Mouse (Mus musculus): ENCODE results near the gene Snap29. TPM values are rescaled to one million over a fixed set of nuclear protein-coding genes. Genes with fewer than 3 reads are reported as not detected.

The Snap29 gene
- polyA plus RNA-seq, 1 experiment from 2014 or later = 22.3 TPM

DNA sequence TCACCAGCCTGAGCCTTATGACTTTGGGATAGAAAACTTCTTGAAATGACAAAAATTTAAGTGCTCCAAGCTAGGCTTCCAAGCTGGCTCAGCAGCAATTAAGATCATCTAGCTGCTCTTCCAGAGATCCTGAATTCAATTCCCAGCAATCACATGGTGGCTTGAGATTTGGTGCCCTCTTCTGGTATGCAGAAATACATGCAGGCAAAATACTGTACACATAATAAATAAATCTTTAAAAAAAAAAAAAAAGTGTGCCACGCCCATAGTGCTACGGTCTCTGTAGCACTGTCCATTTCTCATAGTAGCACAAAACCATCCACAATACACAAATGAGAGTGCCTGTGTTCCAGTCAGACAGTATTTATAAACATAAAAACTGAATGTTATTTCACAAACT lies 26.8 kb downstream of the Snap29 start:
- Histone ChIP-seq H3K27me3 (no peaks in the 10 kb centered on the region), H3K4me1 (replicated peaks) (no peaks in the 10 kb centered on the region), H3K4me3 (no peak overlapping the region), H3K9ac (no peak overlapping the region), H3K4me2 (no peak overlapping the region), H3K27ac (replicated peaks) (no peak overlapping the region), H3K9me3 (no peaks in the 10 kb centered on the region), H3K36me3 (peaks cover 34% of the 10 kb centered on the region)
- 74% methylated on average over 2 of the region's 2 CpGs for WGBS
- ATAC-seq (ENCODE audit: low read depth) = no peak

DNA sequence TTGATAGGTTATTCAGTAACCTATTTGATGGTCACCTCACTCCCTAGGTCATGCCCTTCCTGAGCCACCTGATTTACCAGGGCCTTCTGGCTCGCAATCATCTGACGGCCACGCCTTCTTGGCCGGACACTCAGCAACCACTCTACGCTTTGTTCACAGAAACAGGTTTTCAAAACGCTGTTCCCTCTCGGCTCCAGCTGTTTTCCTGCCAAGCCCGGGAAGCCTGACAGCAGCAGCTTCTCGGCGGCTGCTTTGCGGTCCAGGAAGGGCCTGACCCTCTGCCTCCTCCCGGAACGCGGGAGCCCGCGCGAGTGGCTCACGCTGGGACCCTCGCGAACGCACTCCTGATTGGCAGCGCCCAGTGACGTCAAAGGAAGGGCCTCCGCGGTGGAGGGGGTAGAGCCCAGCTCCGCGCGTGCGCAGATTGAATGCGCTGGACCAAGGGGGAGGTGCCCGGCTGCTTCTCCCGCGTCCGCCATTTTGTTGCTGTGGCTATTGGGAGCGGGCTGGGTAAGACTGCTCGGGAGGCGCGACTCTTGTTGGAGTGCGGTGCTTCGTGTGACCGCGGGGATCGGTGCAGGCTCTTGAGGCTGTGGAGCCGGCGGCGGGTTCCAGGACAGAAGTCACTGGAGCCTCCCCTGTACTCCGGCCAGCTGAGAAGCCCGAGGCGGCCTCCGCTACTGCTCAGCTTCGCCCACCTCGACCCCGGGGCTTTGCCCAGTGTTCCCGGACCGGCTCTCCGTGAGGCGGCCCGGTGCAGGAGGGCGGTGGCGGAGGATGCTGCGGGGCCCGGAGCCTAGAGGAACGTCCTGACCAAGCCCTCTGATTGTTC lies 46.0 kb downstream of the Snap29 start, which contains the start of gene Crkl:
TSS of gene Crkl (plus strand) at position 447 of the 832 bp plus-strand sequence.
- Histone ChIP-seq H3K9me3 (no peaks in the 10 kb centered on the region), H3K36me3 (peaks cover 14% of the 10 kb centered on the region), H3K27ac (replicated peaks) (peak within 1 kb of the TSS; percentile 98), H3K4me3 (peak within 1 kb of the TSS; percentile 96), H3K27me3 (no peaks in the 10 kb centered on the region), H3K4me1 (replicated peaks) (peaks cover 33% of the 10 kb centered on the region), H3K4me2 (peak within 1 kb of the TSS; percentile 87), H3K9ac (peak within 1 kb of the TSS; percentile 97)
- ATAC-seq (ENCODE audit: low read depth) = peak; percentile 95
- under 1% methylated on average over 63 of the region's 63 CpGs for WGBS

DNA sequence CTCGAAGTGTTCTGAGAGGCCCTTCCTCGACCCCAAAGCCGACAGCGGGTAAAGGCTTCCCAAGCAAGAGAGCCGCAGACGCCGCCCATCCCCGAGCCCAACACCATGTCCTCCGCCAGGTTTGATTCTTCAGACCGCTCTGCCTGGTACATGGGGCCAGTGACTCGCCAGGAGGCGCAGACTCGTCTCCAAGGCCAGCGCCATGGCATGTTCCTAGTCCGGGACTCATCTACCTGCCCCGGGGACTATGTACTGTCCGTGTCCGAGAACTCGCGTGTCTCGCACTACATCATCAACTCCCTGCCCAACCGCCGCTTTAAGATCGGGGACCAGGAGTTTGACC lies 46.6 kb downstream of the Snap29 start:
- peaks cover 39% of the 10 kb centered on the region for H3K4me1 ChIP-seq (replicated peaks)
- no peaks in the 10 kb centered on the region for H3K9me3 ChIP-seq
- peaks cover 20% of the 10 kb centered on the region for H3K36me3 ChIP-seq
- peak; percentile 65 for ATAC-seq (ENCODE audit: low read depth)
- H3K4me2 ChIP-seq = peak overlapping the region; percentile 87
- peak overlapping the region; percentile 98 for H3K27ac ChIP-seq (replicated peaks)
- peak overlapping the region; percentile 96 for H3K4me3 ChIP-seq
- under 1% methylated on average over 24 of the region's 24 CpGs for WGBS
- H3K9ac ChIP-seq = peak overlapping the region; percentile 97
- H3K27me3 ChIP-seq = no peaks in the 10 kb centered on the region

DNA sequence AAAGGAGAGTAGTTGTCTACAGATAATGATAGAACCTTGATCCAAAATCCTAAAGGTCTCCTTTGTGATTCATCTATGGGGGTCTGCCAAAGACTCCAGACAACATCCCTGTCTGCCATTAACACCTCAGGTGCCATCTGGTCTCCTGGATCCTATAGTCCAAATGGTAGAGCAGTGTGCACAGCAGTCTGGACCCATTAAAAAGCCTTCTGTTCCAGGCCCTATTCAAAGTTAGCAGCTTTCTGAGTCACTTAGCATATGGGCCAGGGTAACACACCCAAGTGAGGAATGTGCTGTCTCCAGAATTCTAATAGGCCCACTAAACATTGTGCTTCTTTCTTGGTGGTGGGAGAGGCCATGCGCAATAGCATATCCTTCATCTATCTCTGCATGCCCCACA lies 51.1 kb downstream of the Snap29 start:
- H3K4me3 ChIP-seq = no peak overlapping the region
- peaks cover 56% of the 10 kb centered on the region for H3K36me3 ChIP-seq
- no peak for ATAC-seq (ENCODE audit: low read depth)
- WGBS = 97% methylated on average over 1 of the region's 1 CpGs
- H3K4me2 ChIP-seq = no peak overlapping the region
- peaks cover 38% of the 10 kb centered on the region for H3K4me1 ChIP-seq (replicated peaks)
- H3K27ac ChIP-seq (replicated peaks) = no peak overlapping the region
- H3K9ac ChIP-seq = no peak overlapping the region
- no peaks in the 10 kb centered on the region for H3K27me3 ChIP-seq
- no peaks in the 10 kb centered on the region for H3K9me3 ChIP-seq

DNA sequence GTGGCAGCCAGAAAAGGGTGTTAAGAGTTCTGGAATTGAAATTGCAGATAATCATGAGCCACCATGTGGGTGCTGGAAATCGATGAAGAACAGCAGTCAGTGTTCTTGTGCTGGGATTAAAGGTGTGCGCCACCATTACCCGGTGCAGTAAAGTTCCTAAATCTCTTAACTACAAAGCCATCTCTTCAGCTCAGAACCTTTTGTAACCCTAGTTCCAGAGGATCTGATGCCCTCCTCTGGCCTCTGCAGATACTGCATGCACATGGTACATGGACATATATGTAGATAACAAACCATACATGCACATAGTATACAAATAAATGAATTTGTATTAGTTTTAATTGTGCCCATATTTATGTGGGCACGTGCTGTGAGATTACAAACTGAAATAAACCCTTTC lies 54.5 kb downstream of the Snap29 start:
- WGBS = 91% methylated on average over 4 of the region's 4 CpGs
- H3K4me3 ChIP-seq = no peak overlapping the region
- peaks cover 52% of the 10 kb centered on the region for H3K36me3 ChIP-seq
- ATAC-seq (ENCODE audit: low read depth) = no peak
- no peak overlapping the region for H3K4me2 ChIP-seq
- no peak overlapping the region for H3K27ac ChIP-seq (replicated peaks)
- no peaks in the 10 kb centered on the region for H3K9me3 ChIP-seq
- H3K4me1 ChIP-seq (replicated peaks) = peaks cover 22% of the 10 kb centered on the region
- no peaks in the 10 kb centered on the region for H3K27me3 ChIP-seq
- no peak overlapping the region for H3K9ac ChIP-seq

DNA sequence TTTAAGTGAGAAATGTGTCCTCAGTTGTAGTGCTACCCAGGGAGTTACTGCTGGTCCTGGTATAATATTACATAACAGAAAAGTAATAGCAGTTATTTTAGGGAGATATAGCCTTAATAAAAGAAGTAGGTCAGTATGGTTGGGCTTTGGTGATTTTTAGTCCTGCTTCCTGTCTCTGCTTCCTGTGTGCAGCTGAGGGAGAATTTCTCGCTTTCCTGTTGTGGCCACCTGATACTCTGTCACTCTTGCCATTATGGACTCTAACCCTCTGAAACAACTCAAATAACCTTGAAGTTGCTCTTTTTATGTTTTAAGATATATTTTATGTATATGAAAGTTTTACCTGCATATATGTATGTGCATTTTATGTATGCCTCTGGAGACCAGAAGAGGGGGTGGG lies 55.8 kb downstream of the Snap29 start:
- no peak overlapping the region for H3K9ac ChIP-seq
- H3K9me3 ChIP-seq = no peaks in the 10 kb centered on the region
- 97% methylated on average over 1 of the region's 1 CpGs for WGBS
- no peak overlapping the region for H3K4me3 ChIP-seq
- peaks cover 43% of the 10 kb centered on the region for H3K36me3 ChIP-seq
- no peak overlapping the region for H3K27ac ChIP-seq (replicated peaks)
- ATAC-seq (ENCODE audit: low read depth) = no peak
- no peaks in the 10 kb centered on the region for H3K27me3 ChIP-seq
- no peak overlapping the region for H3K4me2 ChIP-seq
- peaks cover 10% of the 10 kb centered on the region for H3K4me1 ChIP-seq (replicated peaks)

DNA sequence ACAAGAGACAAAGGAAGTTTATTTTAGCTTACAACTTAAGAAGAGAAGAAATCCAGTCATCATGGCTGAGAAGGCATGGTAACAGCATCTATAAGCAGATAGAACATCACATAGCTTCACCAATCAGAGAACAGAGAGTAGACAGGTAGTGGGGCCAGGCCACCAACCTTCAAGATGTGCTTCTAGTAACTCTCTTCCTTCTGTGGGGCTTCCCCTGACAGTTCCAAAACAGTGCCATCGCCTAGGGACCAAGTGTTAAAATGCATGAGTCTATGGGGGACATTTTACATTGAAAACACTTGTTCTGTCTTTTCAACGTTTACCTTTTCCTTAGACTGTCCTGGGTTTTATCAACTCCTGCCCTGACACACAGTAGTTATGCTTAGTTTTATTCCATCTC lies 57.4 kb downstream of the Snap29 start:
- Histone ChIP-seq H3K4me1 (replicated peaks) (no peaks in the 10 kb centered on the region), H3K27ac (replicated peaks) (no peak overlapping the region), H3K9ac (no peak overlapping the region), H3K4me3 (no peak overlapping the region), H3K27me3 (no peaks in the 10 kb centered on the region), H3K4me2 (no peak overlapping the region), H3K36me3 (peaks cover 30% of the 10 kb centered on the region), H3K9me3 (no peaks in the 10 kb centered on the region)
- ATAC-seq (ENCODE audit: low read depth) = no peak
- WGBS = 92% methylated on average over 2 of the region's 2 CpGs

DNA sequence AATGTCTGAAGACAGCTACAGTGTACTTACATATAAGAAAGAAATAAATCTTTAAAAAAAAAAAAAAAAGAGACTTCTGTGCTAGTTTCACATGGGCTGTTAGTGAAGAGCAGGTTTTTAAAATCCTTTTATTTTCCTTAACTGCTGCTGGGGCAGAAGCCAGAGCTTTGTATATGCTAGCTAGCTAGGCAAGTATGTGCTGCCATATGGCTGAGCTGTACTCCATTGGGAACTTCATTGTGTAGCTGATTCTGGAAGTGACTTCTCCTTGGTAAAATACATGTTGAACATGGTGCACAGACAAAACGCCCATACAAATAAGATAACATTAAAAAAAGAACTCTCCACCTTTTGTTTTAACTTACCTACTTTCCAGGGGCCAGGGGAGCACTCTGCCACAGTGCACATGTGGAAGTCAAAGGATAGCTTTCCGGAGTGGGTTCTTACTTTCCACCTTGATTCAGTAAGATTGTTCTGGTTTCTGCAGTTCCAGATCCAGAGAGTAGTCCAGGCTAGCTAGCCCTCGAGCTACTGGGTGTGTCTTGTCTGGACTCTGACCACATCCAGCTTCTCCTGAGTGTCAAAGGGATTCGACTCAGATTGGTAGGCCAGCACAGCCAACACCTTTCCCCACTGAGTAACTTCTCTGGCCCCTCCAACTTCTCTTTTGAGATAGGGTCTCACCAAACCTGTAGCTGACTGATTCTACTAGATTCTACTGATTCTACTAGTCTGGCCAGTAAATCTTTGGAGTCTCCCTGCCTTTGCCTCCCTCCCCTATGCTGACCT lies 61.3 kb downstream of the Snap29 start:
- Histone ChIP-seq H3K9ac (no peak overlapping the region), H3K36me3 (peaks cover 29% of the 10 kb centered on the region), H3K9me3 (no peaks in the 10 kb centered on the region), H3K4me1 (replicated peaks) (0 out of 2 replicates have a peak, but pooled peaks cover 2% of the 10 kb centered on the region), H3K27me3 (no peaks in the 10 kb centered on the region), H3K27ac (replicated peaks) (no peak overlapping the region), H3K4me2 (no peak overlapping the region), H3K4me3 (no peak overlapping the region)
- 91% methylated on average over 4 of the region's 4 CpGs for WGBS
- no peak for ATAC-seq (ENCODE audit: low read depth)

DNA sequence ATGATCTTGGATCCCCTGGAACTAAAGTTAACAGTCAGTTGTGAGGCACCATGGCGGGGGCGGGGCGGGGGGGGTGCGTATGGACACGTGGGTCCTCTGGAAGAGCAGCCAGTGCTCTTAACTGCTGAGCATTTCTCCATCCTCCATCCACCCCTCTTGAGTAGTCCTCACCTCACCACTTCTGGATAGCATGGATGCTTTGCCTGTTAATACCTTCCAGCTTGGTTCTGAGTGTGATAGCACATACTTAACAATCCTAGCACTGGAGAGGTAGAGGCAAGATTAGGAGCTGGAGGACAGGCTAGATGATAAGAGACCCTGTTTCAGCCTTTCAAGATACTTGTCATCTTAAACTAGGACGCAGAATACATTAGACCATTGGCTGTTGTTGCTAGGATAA lies 66.7 kb downstream of the Snap29 start:
- H3K9ac ChIP-seq = no peak overlapping the region
- 92% methylated on average over 6 of the region's 6 CpGs for WGBS
- no peak overlapping the region for H3K4me3 ChIP-seq
- H3K27me3 ChIP-seq = no peaks in the 10 kb centered on the region
- no peak overlapping the region for H3K4me2 ChIP-seq
- ATAC-seq (ENCODE audit: low read depth) = no peak
- H3K36me3 ChIP-seq = peaks cover 51% of the 10 kb centered on the region
- H3K27ac ChIP-seq (replicated peaks) = no peak overlapping the region
- peaks cover 13% of the 10 kb centered on the region; the same call in 1 of the 2 replicates for H3K4me1 ChIP-seq (replicated peaks)
- H3K9me3 ChIP-seq = no peaks in the 10 kb centered on the region

DNA sequence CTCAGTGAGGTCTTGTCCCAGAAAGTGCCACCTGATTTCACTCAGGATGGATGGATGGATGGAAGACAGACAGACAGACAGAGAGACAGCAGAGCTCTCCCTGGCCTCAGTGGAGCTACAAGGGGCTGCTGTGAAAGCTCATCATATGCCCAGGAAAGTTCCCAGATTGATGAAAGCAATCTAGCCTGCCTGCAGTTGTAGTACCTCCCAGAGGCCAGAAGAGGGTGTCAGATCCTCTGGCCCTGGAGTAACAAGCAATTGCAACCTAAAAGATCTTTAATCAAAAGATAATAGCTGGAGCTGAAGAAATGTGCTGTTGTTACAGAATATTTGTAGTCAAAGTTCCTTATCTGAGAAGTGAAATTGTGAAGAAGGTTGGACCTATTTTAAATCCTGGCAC lies 68.3 kb downstream of the Snap29 start:
- ATAC-seq (ENCODE audit: low read depth) = no peak
- Histone ChIP-seq H3K27me3 (no peaks in the 10 kb centered on the region), H3K4me3 (no peak overlapping the region), H3K36me3 (peaks cover 52% of the 10 kb centered on the region), H3K27ac (replicated peaks) (no peak overlapping the region), H3K4me2 (no peak overlapping the region), H3K4me1 (replicated peaks) (peaks cover 18% of the 10 kb centered on the region; the same call in 1 of the 2 replicates), H3K9ac (no peak overlapping the region), H3K9me3 (no peaks in the 10 kb centered on the region)

DNA sequence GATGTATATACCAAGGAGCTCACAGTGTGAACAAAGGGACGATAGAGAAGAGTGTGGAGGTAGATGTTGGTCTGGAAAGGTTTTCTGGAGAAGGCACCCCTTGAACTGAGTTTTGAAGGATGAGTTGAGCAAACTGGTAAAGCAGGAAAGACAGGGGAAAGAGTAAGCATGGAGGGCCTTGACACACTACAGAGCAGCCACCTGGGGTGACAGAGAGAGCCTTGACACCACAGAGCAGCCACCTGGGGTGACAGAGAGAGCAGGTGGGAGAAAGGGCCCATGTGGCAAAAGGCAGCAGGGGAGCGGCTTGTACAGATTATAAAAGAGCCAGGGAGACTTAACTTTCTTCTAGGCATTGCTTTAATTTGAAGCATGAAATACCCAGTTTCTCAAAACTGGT lies 69.0 kb downstream of the Snap29 start:
- no peak overlapping the region for H3K9ac ChIP-seq
- no peak overlapping the region for H3K4me3 ChIP-seq
- no peaks in the 10 kb centered on the region for H3K27me3 ChIP-seq
- H3K4me1 ChIP-seq (replicated peaks) = peaks cover 18% of the 10 kb centered on the region; the same call in 1 of the 2 replicates
- no peak overlapping the region for H3K27ac ChIP-seq (replicated peaks)
- no peak overlapping the region for H3K4me2 ChIP-seq
- peaks cover 52% of the 10 kb centered on the region for H3K36me3 ChIP-seq
- no peaks in the 10 kb centered on the region for H3K9me3 ChIP-seq
- ATAC-seq (ENCODE audit: low read depth) = no peak
- WGBS = 89% methylated on average over 2 of the region's 2 CpGs

DNA sequence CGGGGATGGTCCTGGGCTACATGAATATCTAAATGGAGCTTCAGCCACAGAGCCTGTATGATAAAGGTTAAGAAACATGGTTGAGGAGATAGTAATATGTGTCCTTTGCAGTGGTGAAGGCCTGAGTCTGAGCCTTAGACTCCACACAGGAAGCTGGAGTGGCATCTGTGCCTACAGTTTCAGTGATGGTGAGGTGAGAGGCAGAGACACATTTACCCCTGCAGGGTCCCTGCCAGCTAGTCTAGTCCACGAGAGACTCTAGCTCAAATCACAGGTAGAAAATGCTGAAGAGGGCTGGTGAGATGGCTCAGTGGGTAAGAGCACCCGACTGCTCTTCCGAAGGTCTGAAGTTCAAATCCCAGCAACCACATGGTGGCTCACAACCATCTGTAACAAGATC lies 69.5 kb downstream of the Snap29 start:
- H3K4me1 ChIP-seq (replicated peaks) = peaks cover 18% of the 10 kb centered on the region; the same call in 1 of the 2 replicates
- H3K4me2 ChIP-seq = no peak overlapping the region
- no peak overlapping the region for H3K9ac ChIP-seq
- H3K27me3 ChIP-seq = no peaks in the 10 kb centered on the region
- 90% methylated on average over 4 of the region's 4 CpGs for WGBS
- no peak for ATAC-seq (ENCODE audit: low read depth)
- H3K9me3 ChIP-seq = no peaks in the 10 kb centered on the region
- H3K4me3 ChIP-seq = no peak overlapping the region
- H3K27ac ChIP-seq (replicated peaks) = no peak overlapping the region
- H3K36me3 ChIP-seq = peaks cover 46% of the 10 kb centered on the region

Data from neural tube, embryonic 13.5 days (tissue).